Mouse (Mus musculus): ENCODE measurements at regions not wholly inside any gene's neighbourhood (a gene's known extent, or its start where the extent isn't known, plus 50 kb on each side); places are given as distances from the start of the nearest gene placed in this dataset.

DNA sequence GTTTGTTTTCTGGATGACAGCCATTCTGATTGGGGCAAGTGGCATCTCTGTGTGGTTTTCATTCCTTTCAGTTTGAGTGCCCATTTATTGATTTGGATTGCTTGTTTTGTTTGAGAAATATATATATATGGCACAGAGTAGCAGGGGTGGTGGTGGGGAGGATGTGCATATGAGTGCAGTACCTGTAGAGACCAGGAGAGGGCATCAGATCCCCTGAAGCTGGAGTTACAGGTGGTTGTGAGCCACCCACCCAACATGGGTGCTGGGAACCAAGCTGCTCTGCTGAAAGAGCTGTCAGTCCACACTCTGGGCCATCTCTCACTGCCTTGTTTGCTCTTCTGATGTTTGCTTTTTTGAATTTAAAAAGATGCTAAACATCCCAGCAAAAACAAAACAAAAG is 216.7 kb downstream of the Uaca start:
- no peak for DNase-seq (ENCODE audit: low spot score)
- Histone ChIP-seq H3K27ac (ENCODE audit: low read depth, low read length) (no peak overlapping the region), H3K9ac (ENCODE audit: low read length) (no peak overlapping the region), H3K9me3 (replicated peaks; ENCODE audit: control insufficient read depth, low read length) (no peaks in the 10 kb centered on the region; the same call in 1 of the 2 replicates), H3K27me3 (replicated peaks; ENCODE audit: control insufficient read depth, insufficient read depth, low read length) (no peaks in the 10 kb centered on the region), H3K36me3 (ENCODE audit: control insufficient read depth, insufficient read depth, low read length) (no peaks in the 10 kb centered on the region), H3K4me3 (ENCODE audit: low read depth, low read length) (no peak overlapping the region), H3K4me2 (ENCODE audit: low read length) (no peak overlapping the region), H3K4me1 (ENCODE audit: control insufficient read depth, insufficient read depth, low read length) (no peaks in the 10 kb centered on the region)
- ATAC-seq, result no peak

DNA sequence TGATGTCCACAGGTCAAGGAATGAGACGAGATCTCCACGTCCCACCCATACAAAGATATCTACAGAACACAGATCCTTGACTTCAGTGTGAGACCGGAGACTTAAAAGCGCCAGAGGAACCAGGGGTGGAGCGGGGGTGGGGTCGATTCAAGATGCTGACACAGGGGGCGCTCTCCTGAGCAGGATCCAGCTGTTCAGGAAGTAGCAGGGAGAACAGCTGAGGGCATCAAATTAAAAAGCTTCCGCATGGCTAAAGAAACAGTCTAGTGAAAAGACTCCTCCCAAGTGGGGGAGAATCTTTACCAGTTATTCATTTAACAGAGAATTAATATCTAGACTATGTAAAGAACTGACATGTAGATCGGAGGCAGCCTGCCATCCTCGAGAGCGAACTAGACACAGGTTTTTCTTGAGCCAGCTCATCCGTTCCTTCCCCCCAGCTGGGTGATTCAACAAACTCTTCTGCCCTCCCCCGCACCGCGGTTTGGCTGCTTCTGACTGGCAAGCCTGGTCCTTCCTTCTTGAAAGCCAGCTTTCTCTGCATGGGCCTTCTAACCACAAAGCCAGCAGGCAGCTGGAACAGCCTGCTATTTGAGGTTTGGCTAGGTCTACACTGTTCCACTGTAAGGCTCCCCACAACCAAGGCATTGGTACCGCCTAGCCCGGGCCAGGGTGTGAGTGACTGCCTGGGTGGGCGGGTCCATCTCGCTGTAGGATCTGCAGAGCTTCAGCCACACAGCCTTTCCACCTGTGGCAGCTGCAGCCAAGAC is 218.6 kb downstream of the Uaca start:
- Histone ChIP-seq H3K9ac (ENCODE audit: low read length) (no peak overlapping the region), H3K27ac (ENCODE audit: low read depth, low read length) (no peak overlapping the region), H3K4me2 (ENCODE audit: low read length) (no peak overlapping the region), H3K27me3 (replicated peaks; ENCODE audit: control insufficient read depth, insufficient read depth, low read length) (no peaks in the 10 kb centered on the region), H3K9me3 (replicated peaks; ENCODE audit: control insufficient read depth, low read length) (no peaks in the 10 kb centered on the region; the same call in 1 of the 2 replicates), H3K4me3 (ENCODE audit: low read depth, low read length) (no peak overlapping the region), H3K36me3 (ENCODE audit: control insufficient read depth, insufficient read depth, low read length) (no peaks in the 10 kb centered on the region), H3K4me1 (ENCODE audit: control insufficient read depth, insufficient read depth, low read length) (no peaks in the 10 kb centered on the region)
- WGBS, result 76% methylated on average over 19 of the region's 19 CpGs
- ATAC-seq, result no peak
- no peak for DNase-seq (ENCODE audit: low spot score)

DNA sequence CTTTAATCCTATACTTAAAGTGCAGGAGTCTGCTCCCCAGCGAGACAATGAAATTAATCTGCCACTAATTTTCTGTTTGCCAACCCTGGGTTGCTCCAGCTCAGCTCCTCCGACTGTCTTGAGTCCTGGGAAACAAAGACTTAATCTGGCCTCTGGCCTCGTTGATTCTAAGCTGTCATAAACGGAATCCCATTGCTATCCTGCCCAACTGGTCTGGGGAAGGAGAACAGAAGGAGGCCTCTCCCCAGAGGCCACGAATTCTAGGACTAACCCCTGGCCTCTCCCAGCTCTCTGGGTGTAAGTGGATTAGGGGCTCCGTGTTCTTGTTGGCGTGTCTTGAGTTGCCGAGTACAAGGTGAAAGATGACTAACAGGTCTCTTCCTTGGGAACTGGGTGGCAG is 219.8 kb downstream of the Uaca start:
- 51% methylated on average over 8 of the region's 8 CpGs for WGBS
- no peaks in the 10 kb centered on the region; the same call in 1 of the 2 replicates for H3K9me3 ChIP-seq (replicated peaks; ENCODE audit: control insufficient read depth, low read length)
- H3K27ac ChIP-seq (ENCODE audit: low read depth, low read length), result no peak overlapping the region
- H3K4me3 ChIP-seq (ENCODE audit: low read depth, low read length), result no peak overlapping the region
- no peak for DNase-seq (ENCODE audit: low spot score)
- no peaks in the 10 kb centered on the region for H3K27me3 ChIP-seq (replicated peaks; ENCODE audit: control insufficient read depth, insufficient read depth, low read length)
- no peaks in the 10 kb centered on the region for H3K4me1 ChIP-seq (ENCODE audit: control insufficient read depth, insufficient read depth, low read length)
- no peak overlapping the region for H3K4me2 ChIP-seq (ENCODE audit: low read length)
- no peaks in the 10 kb centered on the region for H3K36me3 ChIP-seq (ENCODE audit: control insufficient read depth, insufficient read depth, low read length)
- no peak overlapping the region for H3K9ac ChIP-seq (ENCODE audit: low read length)
- ATAC-seq, result no peak

DNA sequence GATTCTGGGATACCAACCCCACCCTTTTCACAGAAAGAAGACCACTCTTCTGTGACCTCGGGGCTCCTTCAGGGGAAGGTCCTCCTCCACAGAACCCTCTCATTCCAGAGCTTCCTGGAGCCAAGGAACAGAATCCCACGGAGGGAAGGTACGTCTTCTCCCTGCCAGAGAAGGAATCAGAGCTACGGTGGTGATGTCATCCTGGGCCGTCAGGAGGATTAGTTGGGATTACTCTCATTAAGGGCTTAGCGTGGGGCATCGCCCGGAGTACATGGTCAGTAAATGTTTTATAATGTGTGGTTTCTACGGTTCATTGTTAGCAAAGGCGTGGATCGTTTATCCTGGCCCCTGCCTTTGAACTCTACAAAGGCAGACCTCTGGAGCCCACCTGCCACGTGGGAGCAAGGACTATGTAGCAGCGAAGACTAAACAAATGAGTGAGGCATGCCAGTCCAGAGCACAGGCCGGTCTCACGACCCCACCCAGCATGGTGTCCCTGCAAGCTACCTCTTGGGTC is 221.1 kb downstream of the Uaca start:
- Histone ChIP-seq H3K27me3 (replicated peaks; ENCODE audit: control insufficient read depth, insufficient read depth, low read length) (no peaks in the 10 kb centered on the region), H3K9me3 (replicated peaks; ENCODE audit: control insufficient read depth, low read length) (no peaks in the 10 kb centered on the region; the same call in 1 of the 2 replicates), H3K27ac (ENCODE audit: low read depth, low read length) (no peak overlapping the region), H3K4me2 (ENCODE audit: low read length) (no peak overlapping the region), H3K36me3 (ENCODE audit: control insufficient read depth, insufficient read depth, low read length) (no peaks in the 10 kb centered on the region), H3K9ac (ENCODE audit: low read length) (no peak overlapping the region), H3K4me3 (ENCODE audit: low read depth, low read length) (no peak overlapping the region), H3K4me1 (ENCODE audit: control insufficient read depth, insufficient read depth, low read length) (no peaks in the 10 kb centered on the region)
- 13% methylated on average over 15 of the region's 15 CpGs for WGBS
- DNase-seq (ENCODE audit: low spot score), result no peak
- no peak for ATAC-seq

DNA sequence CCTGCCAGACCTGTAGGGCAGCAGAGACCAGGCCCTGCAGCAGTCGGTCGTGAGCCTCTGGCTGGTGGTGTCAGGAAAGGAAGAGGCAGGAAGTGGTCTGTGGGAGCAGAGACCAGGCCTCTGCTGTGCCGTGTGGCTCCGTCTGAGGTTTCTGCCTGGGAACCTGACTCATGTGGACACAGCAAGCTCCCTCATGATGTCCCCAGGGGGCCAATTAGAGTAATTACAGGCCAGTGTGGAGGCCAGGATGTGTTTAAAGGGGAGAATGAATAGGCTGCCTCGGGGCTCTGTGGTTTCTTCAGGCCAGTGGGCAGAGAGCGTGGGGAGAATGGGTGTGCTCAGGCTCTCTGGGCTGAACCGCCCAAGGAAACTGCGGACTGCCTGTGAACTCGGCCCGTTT is 222.3 kb downstream of the Uaca start:
- H3K4me2 ChIP-seq (ENCODE audit: low read length), result no peak overlapping the region
- no peaks in the 10 kb centered on the region; the same call in 1 of the 2 replicates for H3K9me3 ChIP-seq (replicated peaks; ENCODE audit: control insufficient read depth, low read length)
- no peaks in the 10 kb centered on the region for H3K27me3 ChIP-seq (replicated peaks; ENCODE audit: control insufficient read depth, insufficient read depth, low read length)
- H3K4me1 ChIP-seq (ENCODE audit: control insufficient read depth, insufficient read depth, low read length), result no peaks in the 10 kb centered on the region
- H3K9ac ChIP-seq (ENCODE audit: low read length), result no peak overlapping the region
- no peaks in the 10 kb centered on the region for H3K36me3 ChIP-seq (ENCODE audit: control insufficient read depth, insufficient read depth, low read length)
- ATAC-seq (no peak), DNase-seq (ENCODE audit: low spot score) (peak; percentile 37)
- H3K4me3 ChIP-seq (ENCODE audit: low read depth, low read length), result no peak overlapping the region
- H3K27ac ChIP-seq (ENCODE audit: low read depth, low read length), result no peak overlapping the region
- WGBS, result 10% methylated on average over 10 of the region's 10 CpGs

DNA sequence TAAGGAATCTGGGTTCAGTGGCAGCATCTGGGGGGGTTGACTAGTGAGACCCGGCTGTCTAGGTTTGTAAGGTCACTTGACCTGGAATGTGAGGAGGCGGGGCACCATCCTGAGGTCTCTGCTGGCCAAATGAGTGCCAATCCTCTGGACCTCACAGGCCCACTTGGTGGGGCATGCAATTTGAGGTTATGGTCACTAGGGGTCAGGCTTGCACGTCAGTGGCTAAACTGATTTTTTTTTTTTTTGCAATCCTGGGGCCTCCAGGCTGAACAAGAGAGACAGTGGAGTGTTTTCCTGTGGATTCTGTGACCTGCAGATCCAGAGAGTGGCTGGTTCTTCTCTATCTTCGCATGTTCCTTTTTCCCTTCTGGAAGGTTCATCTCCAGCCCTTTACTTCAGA is 225.6 kb downstream of the Uaca start:
- ATAC-seq (no peak), DNase-seq (ENCODE audit: low spot score) (no peak)
- no peaks in the 10 kb centered on the region for H3K36me3 ChIP-seq (ENCODE audit: control insufficient read depth, insufficient read depth, low read length)
- no peak overlapping the region for H3K4me3 ChIP-seq (ENCODE audit: low read depth, low read length)
- no peaks in the 10 kb centered on the region for H3K9me3 ChIP-seq (replicated peaks; ENCODE audit: control insufficient read depth, low read length)
- no peak overlapping the region for H3K4me2 ChIP-seq (ENCODE audit: low read length)
- H3K9ac ChIP-seq (ENCODE audit: low read length), result no peak overlapping the region
- no peaks in the 10 kb centered on the region for H3K4me1 ChIP-seq (ENCODE audit: control insufficient read depth, insufficient read depth, low read length)
- no peak overlapping the region for H3K27ac ChIP-seq (ENCODE audit: low read depth, low read length)
- 72% methylated on average over 4 of the region's 4 CpGs for WGBS
- no peaks in the 10 kb centered on the region for H3K27me3 ChIP-seq (replicated peaks; ENCODE audit: control insufficient read depth, insufficient read depth, low read length)

DNA sequence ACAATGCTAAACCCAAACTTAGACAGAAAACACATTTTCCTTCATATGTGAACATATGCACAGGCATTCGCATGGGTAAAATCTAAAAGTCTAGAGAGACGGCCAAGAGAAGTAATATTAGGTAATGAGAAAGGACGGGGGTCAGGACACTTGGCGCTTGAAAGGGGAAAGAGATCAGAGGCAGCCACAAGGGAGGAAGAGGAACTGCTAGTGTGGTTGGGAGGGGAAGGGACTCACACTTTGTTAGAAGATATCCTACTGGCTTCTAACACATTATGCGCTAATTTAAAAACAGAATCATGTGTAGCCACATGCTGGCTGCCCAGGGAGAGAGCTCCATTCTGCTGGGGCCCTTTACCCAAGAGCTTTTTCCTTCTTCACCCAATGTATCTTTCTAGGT is 227.5 kb downstream of the Uaca start:
- no peaks in the 10 kb centered on the region for H3K9me3 ChIP-seq (replicated peaks; ENCODE audit: control insufficient read depth, low read length)
- no peak for ATAC-seq
- H3K27ac ChIP-seq (ENCODE audit: low read depth, low read length), result no peak overlapping the region
- WGBS, result 96% methylated on average over 5 of the region's 5 CpGs
- H3K27me3 ChIP-seq (replicated peaks; ENCODE audit: control insufficient read depth, insufficient read depth, low read length), result no peaks in the 10 kb centered on the region
- H3K9ac ChIP-seq (ENCODE audit: low read length), result no peak overlapping the region
- no peak overlapping the region for H3K4me3 ChIP-seq (ENCODE audit: low read depth, low read length)
- DNase-seq (ENCODE audit: low spot score), result no peak
- no peaks in the 10 kb centered on the region for H3K36me3 ChIP-seq (ENCODE audit: control insufficient read depth, insufficient read depth, low read length)
- no peaks in the 10 kb centered on the region for H3K4me1 ChIP-seq (ENCODE audit: control insufficient read depth, insufficient read depth, low read length)
- H3K4me2 ChIP-seq (ENCODE audit: low read length), result no peak overlapping the region

DNA sequence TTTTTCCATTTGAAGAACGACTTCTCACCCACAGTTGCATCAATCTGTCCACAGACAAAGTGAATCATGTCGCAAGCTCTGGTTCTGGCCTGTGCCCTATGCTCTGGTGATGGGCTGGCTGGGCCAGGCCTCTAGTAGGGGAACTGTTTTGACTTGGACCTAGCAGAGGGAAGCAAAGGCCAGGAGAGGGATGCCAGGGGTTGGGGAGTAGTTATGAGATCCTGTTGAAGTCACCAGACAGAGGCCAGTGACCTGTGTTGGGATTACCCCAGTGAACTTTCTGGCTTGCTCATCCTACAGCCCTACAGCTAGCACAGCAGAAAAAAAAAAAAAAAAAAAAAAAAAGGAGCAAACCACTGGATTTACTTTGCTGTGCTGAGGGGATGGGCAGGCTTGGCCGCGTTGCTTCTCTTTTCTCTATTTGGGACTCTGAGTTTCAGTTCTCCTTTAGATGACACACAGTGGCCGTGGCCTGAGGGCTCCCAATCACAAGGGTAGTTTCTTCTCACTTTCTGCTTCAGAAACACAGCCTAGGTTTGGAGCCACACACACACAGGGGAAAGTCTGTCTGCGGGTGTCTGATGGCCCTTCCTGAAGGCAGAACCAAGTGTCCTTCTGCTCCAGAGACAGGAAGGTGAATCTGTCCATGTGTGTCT is 228.2 kb downstream of the Uaca start:
- DNase-seq (ENCODE audit: low spot score) (no peak), ATAC-seq (no peak)
- H3K9me3 ChIP-seq (replicated peaks; ENCODE audit: control insufficient read depth, low read length), result no peaks in the 10 kb centered on the region
- H3K4me3 ChIP-seq (ENCODE audit: low read depth, low read length), result no peak overlapping the region
- no peak overlapping the region for H3K9ac ChIP-seq (ENCODE audit: low read length)
- no peaks in the 10 kb centered on the region for H3K27me3 ChIP-seq (replicated peaks; ENCODE audit: control insufficient read depth, insufficient read depth, low read length)
- no peak overlapping the region for H3K4me2 ChIP-seq (ENCODE audit: low read length)
- no peaks in the 10 kb centered on the region for H3K36me3 ChIP-seq (ENCODE audit: control insufficient read depth, insufficient read depth, low read length)
- H3K27ac ChIP-seq (ENCODE audit: low read depth, low read length), result no peak overlapping the region
- H3K4me1 ChIP-seq (ENCODE audit: control insufficient read depth, insufficient read depth, low read length), result no peaks in the 10 kb centered on the region
- WGBS, result 92% methylated on average over 6 of the region's 6 CpGs

DNA sequence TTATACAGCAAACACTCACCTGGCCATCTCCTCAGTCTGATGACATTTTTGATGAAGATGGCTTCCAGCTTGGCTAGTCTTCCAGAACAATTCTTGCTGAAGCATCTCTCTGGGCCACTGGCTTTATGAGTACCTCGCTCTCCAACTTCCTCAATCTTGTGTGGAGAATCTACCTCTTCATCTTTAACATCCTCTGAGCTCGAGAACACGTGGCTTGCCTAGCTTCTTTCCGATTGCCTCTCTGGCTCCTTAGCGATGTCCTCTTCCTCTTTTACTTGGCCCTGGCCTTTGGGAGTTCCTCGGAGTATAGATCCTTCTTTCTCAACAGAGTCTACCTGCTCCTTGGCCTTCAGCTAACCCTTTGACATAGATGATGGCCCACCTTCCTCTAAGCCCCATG is 231.0 kb downstream of the Uaca start:
- 95% methylated on average over 6 of the region's 6 CpGs for WGBS
- no peaks in the 10 kb centered on the region for H3K4me1 ChIP-seq (ENCODE audit: control insufficient read depth, insufficient read depth, low read length)
- no peak overlapping the region for H3K9ac ChIP-seq (ENCODE audit: low read length)

More for the DNA sequence above, 231.0 kb downstream of the Uaca start:
- Histone ChIP-seq H3K36me3 (ENCODE audit: control insufficient read depth, insufficient read depth, low read length) (no peaks in the 10 kb centered on the region), H3K4me3 (ENCODE audit: low read depth, low read length) (no peak overlapping the region), H3K27ac (ENCODE audit: low read depth, low read length) (no peak overlapping the region), H3K4me2 (ENCODE audit: low read length) (no peak overlapping the region), H3K27me3 (replicated peaks; ENCODE audit: control insufficient read depth, insufficient read depth, low read length) (no peaks in the 10 kb centered on the region), H3K9me3 (replicated peaks; ENCODE audit: control insufficient read depth, low read length) (no peaks in the 10 kb centered on the region)
- ATAC-seq (no peak), DNase-seq (ENCODE audit: low spot score) (no peak)
